Mouse (Mus musculus) adrenal gland, postnatal 10 days (tissue): ENCODE results near the gene Wscd1. TPM values are rescaled to one million over a fixed set of nuclear protein-coding genes. Genes with fewer than 3 reads are reported as not detected.

Experiments
- DNase-seq: peaks from one replicate; pipeline ENCODE4 v3.0.0; 2021; ENCODE audit warnings: mixed read lengths
- long read RNA-seq, 2 experiments: library from polyadenylated mRNA; stranded (forward); transcript quantifications; one replicate each; pipeline ENCODE4 v2.0.0; 2021
- total RNA-seq, 2 experiments: library from RNA; stranded (reverse); gene quantifications; 2 replicates each; pipeline ENCODE4 v1.2.3; 2021

The Wscd1 gene
- 1 to 10 TPM; 6.7 to 10.0 TPM for total RNA-seq
- long read RNA-seq, experiment 1, transcript Wscd1-203 (9 exons, 2,866 nt): major isoform, 9 of 15 reads
- long read RNA-seq, experiment 1, partial matches to known transcripts: 3 of 15 reads
- long read RNA-seq, experiment 1, other reads (novel, unspliced or antisense): 3 of 15 reads
- long read RNA-seq, experiment 2, transcript Wscd1-203 (9 exons, 2,866 nt): major isoform, 8 of 14 reads
- long read RNA-seq, experiment 2, partial matches to known transcripts: 2 of 14 reads
- long read RNA-seq, experiment 2, other reads (novel, unspliced or antisense): 2 of 14 reads

- no peak for DNase-seq
These were observed at the start of gene Wscd1 for GRCm38 (mm10) chr11:71749671-71750070. Gene Wscd1 (plus strand): TSS chr11:71749920.

- no peak for DNase-seq
These were observed 21.7 kb upstream of the Wscd1 start for GRCm38 (mm10) chr11:71728066-71728465.

- no peak for DNase-seq
These were observed 20.4 kb upstream of the Wscd1 start for GRCm38 (mm10) chr11:71729287-71729686.

DNA sequence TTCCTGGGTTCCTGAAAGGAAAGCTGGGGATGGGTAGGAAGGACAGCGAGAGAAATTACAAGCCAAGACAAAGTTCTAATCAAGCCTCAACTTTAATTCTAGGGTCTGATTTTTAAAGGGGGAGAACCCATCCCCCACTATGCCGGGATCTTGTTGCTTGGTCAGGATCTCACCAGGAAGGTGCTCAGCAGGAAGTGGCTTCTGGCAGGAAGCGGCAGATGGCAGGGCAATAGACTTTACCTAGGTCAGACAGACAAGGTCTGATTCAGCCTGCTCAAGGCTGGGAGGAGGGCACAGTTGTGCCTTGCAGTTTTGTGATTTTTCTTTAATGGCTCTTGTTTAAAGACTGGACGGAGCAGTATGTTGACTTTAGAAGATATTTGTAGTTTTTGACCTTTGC lies 15.9 kb upstream of the Wscd1 start:
- DNase-seq: no peak

GRCm38 (mm10) chr11:71737106-71737505 lies 12.6 kb upstream of the Wscd1 start:
- DNase-seq: no peak

- no peak for DNase-seq
These were observed 11.1 kb upstream of the Wscd1 start for GRCm38 (mm10) chr11:71738501-71739045.

GRCm38 (mm10) chr11:71745875-71746274 lies 3.8 kb upstream of the Wscd1 start:
- DNase-seq: no peak

- no peak for DNase-seq
These were observed 2.0 kb upstream of the Wscd1 start for GRCm38 (mm10) chr11:71747719-71748118.

DNA sequence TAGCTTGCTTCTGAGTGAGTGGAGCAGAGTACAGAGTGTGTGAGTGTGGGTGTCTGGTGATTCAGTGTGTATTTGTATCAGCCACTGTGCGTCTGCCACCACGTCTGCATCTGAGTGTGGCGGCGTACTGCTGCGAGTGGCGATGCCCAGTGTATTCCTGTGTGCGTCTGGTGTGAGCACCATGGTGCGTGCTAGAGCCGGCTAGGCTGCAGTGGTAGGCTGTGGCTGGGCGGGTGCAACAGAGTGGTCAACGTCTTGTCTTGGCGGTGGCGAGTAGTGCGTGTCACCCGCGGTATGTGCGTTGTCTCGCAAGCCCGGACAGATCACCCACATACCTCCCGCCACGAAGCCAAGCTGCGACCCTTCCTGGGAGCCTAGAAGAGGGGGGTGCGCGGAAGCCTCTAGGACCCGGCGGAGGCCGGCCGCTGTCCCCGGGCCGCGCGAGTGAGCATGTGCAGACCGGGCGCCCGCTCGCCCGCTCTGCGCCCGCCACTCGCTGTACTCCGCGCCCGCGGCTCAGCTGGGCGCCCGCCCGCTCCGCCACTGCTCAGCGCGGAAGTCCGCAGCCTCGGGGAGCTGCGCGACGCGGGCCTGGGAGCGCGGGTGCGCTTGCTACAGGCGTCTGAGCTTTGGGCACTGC lies 934 bp downstream of the Wscd1 start:
- DNase-seq: peak; percentile 73

DNA sequence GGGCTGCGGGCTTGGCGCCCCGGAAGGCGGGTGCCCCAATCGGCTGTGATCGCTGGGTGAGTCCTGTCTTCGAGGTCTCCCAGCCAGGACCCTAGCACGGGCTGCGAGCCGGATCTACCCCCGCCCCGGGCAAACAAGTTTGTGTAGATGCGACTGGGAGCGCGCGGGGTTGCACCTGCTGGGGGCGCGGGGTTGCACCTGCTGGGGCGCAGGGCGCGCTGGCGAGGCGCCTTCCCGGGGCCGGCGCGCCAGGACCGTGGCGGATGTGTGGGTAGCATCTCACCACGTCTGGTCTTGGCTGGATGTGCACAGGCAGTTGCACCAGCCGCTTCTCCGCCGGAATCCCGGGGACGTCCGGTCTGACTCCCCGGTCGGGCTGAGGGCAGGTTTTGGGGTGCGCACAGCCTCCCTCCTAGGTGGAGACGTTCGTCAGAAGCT lies 1.5 kb downstream of the Wscd1 start:
- peak; percentile 38 for DNase-seq

GRCm38 (mm10) chr11:71751689-71752088 lies 2.0 kb downstream of the Wscd1 start:
- no peak for DNase-seq

- no peak for DNase-seq
These were observed 2.9 kb downstream of the Wscd1 start for GRCm38 (mm10) chr11:71752626-71753025.

DNA sequence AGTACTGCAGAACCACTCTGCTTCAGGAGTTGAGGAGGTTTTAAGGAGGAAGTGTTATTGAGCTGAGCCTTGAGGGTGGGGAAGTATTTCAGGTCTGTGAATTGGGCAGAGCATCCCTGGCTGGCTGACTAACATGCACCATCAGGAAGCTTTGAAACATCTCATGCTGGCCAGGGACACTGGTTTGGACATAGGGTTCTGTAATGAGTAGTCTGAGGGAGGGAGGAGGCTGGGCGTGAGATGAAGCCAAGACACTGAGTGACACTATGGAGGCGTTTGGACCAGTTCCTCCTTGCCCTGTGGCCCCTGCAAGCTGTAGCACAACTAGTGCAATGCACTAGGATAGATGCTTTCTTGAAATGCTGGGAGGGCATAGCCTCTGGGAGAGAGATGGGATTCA lies 5.4 kb downstream of the Wscd1 start:
- DNase-seq: no peak

DNA sequence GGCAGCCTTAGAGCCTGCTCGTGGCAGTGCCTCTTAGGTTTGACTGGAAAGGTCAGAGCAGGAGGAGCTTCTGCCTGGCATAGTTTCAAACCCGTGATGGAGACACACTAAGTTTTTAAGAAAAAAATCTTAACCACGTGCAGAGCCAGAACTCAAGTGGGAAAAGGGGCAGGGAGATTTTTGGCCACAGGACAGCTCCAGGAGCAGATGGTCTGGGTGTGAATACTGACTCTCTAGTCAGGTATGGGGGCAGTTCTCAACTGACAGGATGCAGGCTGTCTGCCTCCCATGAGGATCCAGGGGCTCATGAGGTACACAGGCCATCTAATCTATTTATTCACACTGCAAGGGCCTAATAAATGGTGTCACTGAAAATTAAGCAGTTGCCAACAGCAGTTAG lies 6.6 kb downstream of the Wscd1 start:
- no peak for DNase-seq

DNA sequence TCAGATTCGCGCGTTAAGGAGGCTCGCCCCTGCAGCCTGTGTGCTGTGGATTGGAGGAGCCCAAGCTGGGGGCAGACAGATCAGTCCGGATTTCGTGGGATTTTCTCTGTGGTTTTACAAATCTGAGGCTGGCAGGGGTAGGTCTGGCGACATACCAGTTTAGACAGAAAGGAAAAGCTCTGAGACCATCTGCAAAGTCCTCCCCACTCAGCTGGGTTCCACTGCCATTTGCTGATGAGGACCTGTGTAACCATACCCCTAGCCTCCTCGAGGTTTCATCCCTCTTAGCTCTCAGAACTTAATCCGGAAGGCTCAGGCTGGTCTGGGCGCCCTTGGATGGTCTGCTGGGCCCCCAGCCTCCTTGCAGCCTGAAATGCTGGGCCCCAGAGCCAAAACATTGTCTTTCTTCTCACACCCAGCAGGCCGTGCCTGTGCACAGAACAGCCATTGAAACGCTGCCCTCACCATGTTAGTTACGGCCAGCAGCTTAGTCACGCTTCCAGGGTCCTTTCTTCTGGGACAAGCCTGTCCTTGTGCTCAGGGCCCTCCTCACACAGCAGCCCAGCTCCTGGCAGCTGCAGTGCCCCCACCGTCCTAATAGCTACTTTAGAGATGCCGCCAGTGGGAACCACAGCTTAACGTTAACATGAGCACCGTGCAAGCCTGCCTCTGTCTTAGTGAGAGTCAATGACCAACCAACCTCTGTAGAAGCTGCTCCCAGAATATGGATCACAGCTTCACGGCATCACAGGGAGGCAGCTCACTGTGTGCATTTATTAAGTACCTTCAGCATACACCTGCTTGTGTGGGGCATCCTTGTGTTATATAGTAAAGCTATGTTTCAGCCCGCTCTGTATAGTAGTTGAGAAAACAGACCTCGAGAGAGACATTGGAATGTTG lies 8.7 kb downstream of the Wscd1 start:
- DNase-seq: peak; percentile 65

DNA sequence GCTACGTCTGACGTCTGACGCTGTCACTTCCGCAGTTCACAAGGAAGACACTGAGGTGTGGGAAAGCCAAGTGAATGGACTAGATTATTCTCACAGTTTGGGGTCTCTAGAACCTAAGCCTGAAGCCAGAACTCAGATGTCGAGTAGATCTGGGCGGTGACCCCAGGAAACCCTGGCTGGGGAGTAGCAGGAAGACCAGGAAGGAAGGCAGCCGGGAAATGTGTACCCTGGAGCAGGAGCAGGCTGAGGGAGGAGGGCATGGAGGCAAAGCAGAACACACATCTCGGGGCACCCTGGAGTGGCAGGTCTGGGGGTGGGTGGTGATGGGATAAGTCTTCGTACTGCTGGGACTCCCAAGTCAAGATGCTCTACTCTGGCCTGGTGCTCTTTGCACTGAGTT lies 11.3 kb downstream of the Wscd1 start:
- no peak for DNase-seq

DNA sequence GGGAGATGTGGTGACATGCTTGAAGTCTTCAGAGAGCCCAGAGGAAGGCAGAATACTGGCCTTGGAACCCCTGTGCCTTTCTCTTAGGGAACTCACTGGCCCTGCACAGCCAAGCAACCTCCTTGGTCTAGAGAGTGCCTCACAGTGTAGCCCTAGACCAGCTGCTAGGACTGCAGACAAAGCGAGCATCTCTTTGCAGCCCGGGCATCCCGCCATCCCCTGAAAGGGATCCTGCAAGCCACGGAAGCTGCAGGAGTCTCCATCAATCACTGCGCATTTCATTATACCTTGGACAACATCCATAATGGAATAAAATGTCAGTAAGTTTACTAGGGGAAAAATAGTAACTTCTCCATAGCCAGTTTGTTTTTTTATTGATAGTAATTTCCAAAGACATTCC lies 13.4 kb downstream of the Wscd1 start:
- DNase-seq: no peak

- no peak for DNase-seq
These were observed 14.0 kb downstream of the Wscd1 start for GRCm38 (mm10) chr11:71763651-71764275.

DNA sequence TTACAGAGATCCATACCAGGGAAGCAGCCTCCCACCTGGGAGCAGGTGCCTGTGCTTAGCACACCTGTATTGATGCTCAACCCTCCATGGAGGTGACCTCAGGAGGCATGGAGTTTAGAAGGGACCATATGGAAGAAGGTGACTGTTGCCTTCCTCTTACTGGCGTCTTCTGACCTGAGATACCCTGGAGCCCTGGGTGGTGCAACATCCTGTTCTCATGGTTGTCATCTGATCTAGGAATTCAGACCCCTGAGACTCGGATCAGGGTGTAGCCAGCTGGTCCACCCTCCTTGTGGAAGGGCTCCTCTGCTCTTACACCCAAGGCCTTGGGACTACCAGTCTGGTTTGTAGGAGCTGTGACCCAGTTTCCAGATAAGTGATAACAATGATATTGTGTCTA lies 15.0 kb downstream of the Wscd1 start:
- DNase-seq: no peak

- DNase-seq: no peak
These were observed 15.6 kb downstream of the Wscd1 start for GRCm38 (mm10) chr11:71765335-71765734.

- no peak for DNase-seq
These were observed 16.7 kb downstream of the Wscd1 start for GRCm38 (mm10) chr11:71766380-71766779.

GRCm38 (mm10) chr11:71767726-71768125 lies 18.0 kb downstream of the Wscd1 start:
- DNase-seq: no peak
